Mouse (Mus musculus) embryo, embryonic 11.5 days (tissue): ENCODE data around the gene Slc38a3.

Experiments
- DNase-seq: peaks from one replicate; pipeline ENCODE4 v3.0.0-alpha.2; 2012; ENCODE audit warnings: low read depth, low spot score

Gene Slc38a3

GRCm38 (mm10) chr9:107619546-107619879 lies 49.8 kb downstream of the Slc38a3 start:
- no peak for DNase-seq

- DNase-seq = no peak
Measured at GRCm38 (mm10) chr9:107618778-107619545, 50.4 kb downstream of the Slc38a3 start.

DNA sequence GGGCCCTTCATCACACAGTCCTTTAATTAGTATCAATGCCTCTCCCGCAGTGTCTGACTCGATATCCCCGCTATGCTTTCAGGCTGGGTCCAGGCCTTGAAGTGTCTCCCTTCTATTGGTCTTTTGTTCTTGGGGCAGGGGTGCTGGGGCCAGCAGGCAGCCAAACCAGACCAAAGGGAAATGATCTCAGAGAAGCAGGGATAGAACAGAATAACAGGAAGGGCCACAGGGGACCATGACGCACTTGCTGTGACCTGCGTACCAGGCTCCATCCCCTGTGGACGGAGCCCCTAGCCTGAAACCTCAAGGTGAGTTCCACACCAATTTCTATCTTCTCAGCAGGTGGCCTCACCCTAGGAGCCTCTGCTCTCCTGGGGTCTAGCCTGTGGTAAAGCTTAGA lies 51.2 kb downstream of the Slc38a3 start:
- no peak for DNase-seq

DNA sequence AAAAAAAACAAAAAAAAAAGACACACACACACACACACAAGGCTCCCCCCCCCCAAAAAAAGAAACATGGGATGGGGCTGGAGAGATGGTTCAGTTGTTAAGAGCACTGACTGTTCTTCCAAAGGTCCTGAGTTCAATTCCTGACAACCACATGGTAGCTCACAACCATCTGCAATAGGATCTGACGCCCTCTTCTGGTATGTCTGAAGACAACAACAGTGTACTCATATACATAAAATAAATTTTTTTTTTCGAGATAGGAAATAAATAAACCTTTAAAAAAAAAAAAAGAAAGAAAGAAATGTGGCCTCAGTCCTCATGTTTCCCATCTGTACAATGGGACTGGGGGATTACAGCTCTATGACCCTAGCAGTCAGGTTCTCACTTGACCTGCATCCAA lies 51.9 kb downstream of the Slc38a3 start:
- no peak for DNase-seq

DNA sequence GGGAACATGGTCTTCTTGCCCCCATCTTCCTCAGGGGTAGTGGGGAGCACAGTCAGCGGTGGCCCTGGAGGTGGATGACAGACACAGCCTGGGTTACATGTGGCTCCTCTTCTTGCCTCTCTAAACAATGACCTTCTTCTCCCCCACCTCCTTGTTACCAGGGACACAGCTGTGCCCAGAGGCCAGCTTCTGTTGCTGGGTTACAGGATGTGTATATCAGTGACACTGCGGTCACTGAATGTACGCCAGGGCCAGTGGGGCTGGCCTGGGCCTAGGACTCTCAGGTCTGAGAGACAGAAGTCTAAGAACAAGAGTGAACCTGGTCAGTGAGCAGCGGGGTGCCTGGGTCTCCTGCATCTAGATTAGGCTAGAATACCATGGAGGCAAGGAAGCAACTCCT lies 54.3 kb downstream of the Slc38a3 start:
- DNase-seq = no peak

DNA sequence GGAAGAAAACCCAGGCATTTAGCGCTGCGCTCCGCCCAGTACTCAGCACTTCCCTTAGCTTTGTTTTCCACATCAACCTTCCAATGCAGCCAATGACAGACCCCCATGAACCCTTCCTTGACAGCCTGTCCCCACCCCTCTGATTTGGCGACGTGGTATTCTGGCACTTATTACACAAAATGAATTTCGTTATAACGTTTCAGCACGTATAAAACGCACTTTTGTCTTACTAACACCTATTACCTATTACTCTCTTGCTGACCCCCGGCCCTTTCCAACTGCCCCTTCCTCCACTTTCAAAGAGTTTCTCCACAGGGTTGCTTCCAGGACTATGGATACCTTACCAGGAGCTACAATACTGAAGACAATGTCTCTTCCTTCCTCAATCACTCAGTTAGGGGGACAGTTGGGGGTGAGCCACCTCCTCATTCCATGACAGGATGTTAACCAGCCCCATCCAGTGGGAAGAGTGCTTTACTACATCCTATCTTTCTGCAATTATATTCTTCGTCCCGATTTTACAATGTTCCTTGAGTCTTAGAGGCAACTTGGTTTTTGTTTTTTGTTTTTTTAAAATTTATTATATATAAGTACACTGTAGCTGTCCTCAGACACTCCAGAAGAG lies 56.3 kb downstream of the Slc38a3 start:
- no peak for DNase-seq

DNA sequence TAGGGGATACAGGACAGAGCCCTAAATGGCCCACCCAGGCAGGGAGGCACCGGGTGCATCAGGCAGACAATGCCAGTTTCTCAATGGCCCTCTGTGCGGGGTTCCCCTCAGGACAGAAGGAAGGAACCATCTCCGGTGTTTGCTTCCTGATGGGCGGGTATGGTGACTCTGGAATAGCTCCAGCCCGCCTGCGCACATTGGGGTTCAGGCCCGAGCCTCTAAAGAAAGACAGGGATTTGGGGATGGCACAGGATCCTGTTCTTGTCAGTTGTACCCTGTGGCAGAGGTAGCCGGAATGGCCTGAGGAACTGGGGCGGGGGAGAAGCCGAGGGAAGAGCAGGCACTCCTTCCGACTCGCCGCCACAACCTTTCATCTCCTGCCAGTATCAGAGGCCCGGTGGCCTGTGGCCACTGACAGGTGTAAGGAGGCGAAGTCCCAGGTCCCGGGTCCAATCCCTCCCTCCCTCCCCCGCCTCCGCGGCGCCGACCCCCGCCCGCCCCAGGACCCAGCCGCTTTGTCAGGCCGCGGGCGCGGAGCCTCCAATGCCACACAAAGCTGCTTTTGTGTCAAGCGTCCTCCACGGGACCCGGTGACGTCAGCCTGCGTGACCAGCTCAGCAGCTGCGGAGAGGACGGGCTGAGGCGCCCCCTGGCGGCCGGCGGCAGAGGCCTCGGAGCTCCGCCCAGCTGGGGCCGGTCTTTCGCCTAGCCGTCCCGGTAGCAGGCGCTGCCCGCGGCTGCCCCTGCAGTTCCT lies 57.0 kb downstream of the Slc38a3 start:
- peak; percentile 98 for DNase-seq

DNA sequence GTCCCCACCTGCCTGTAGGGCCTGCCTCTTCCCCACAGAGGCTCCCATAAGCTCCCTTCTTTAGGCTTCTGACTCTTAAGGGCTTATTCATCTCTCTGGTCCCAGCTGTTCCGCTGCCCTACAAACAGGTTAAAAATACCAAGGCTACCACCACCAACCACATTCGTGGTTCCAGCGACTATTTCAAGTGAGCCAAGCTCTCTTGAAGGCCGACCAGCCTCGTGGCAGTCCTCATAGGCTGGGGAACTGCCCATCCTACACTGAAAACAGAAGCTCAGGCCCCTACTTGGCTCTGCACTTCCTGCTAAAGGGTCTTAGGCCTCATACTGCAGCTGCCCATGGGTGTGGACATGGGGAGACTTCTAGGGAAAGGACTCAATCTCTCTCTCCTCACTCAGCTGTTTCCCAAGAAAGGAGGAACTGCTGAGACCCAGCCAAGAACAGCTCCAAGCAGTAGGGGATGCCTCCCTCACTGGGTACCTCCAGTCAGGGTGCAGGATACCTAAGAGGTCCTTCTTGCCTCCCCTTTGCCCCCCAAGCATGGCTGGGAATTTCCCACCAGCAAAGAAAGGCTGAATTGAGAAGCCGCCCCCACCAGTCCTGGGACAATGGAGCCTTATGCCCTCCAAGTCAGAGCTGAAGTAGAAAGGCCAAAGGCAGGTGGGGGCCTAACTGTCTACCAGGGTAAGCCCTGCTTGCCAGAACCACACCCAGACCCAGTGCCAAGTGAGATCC lies 57.7 kb downstream of the Slc38a3 start:
- no peak for DNase-seq

DNA sequence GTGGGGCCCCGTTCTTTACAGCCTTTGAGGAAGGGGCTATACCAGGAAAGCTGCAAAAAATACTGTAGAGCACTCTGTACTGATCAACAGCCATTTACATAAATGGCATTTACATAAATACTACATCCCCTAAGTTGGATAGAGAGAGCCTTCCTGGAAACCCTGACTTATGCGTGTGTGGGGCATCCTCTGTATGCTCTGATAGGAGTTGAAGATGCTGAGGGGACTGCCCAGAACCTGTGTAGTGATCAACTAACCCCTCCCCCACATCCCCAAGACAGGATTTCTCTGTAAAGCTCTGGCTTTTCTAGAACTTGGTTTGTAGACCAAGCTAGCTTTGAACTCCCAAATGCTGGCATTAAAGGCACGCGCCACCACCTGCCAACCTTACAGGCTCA lies 59.9 kb downstream of the Slc38a3 start:
- DNase-seq = no peak

- no peak for DNase-seq
Measured at GRCm38 (mm10) chr9:107608741-107609432, 60.4 kb downstream of the Slc38a3 start, which contains the start of gene Sema3b. Sema3b (minus strand) TSS chr9:107609229.

DNA sequence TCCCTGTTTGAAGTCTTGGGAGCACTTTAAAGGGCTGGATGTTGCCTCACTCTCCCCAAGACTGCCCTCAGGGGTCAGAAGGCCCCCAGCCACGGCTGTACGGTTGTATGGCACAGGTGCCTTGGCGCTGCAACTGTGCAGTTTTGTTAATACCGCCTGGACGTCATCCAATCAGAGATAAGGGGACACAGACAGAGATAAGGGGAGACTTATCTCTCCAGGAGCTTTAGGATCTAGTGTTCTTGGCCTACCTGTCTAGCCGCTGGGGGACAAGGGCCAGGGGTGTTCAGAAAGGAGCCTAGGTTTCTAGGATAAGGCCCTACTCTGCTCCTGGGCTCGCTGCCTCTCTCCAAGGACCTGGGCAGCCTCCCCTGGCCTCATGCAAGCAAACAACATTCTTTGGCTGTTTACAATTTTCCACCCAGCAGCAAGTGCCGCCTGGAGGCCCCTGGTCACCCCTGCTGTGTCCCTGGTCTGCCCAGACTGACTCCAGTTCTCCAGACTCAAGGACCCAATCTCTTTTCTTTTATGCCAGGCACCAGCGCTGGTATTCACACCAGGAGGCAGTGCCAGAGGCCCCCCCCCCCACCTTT lies 61.6 kb downstream of the Slc38a3 start:
- DNase-seq = no peak

GRCm38 (mm10) chr9:107607036-107607435 lies 62.3 kb downstream of the Slc38a3 start:
- DNase-seq = no peak

DNA sequence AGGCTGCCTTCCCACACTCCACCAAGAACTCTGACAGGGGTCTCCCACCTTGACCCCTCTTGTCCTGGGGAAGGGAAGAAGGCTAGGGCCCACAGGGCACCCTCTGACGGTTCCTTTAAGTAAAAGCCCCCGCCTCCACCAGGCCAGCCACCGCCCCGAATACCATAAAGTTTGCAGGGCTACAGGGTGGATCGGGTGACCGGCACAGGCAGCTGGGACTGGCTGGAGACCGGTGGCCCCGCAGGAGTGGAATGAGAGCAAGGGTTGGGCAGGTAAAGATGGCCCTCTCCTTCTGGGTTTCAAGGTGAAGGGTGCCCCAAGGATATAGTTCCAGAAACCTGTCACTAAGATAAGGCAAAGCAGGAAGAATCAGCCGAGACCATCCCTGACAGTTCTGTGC lies 62.7 kb downstream of the Slc38a3 start:
- no peak for DNase-seq

- DNase-seq = no peak
Measured at GRCm38 (mm10) chr9:107605041-107605661, 64.2 kb downstream of the Slc38a3 start.

DNA sequence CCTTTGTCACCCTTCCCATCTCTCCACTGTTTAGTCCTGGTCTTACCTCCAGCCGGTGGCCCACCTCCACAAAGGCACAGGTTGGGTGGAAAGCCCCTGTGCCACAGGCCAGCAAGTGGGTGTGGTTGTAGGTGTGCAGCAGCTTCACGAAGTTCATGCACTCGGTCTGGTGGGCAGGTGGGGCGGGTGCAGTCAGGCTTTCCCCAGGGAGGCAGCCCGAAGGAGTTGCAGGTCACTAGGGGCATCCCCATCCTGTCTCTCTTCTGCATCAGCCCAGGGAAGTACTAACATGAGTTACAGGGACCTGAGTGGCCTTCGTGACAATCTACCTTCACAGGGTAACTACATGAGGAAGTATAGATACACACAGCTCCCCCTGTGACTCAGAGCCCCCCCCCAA lies 66.1 kb downstream of the Slc38a3 start:
- no peak for DNase-seq

DNA sequence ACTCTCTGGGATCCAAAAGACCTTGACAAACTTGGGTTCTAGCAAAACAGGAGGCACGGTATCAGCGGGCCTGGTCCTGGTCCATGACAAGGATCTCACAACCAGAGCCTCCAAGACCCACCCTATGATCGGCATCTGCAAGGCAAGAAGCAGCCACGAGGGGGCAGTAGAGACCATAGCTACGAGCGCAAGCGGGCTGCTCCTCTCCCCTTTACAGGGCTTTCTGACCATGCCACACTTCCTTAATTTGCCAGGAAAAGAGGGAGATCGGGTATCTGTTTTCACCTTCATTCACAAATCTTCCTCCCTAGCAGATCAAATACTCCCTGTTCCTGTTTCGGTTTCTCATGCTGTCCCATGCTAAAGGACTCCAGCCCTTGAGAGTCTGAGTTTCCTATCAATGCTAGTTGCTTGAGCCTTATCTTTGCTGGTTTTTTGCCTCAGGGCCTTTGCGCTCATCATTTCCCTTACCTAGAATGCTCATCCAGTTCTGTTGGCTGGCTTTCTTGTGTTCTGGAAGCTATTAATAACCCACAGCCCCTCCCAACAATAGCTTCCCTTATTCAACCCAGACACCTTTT lies 67.2 kb downstream of the Slc38a3 start:
- peak; percentile 84 for DNase-seq

- no peak for DNase-seq
Measured at GRCm38 (mm10) chr9:107601275-107601674, 68.1 kb downstream of the Slc38a3 start.

DNA sequence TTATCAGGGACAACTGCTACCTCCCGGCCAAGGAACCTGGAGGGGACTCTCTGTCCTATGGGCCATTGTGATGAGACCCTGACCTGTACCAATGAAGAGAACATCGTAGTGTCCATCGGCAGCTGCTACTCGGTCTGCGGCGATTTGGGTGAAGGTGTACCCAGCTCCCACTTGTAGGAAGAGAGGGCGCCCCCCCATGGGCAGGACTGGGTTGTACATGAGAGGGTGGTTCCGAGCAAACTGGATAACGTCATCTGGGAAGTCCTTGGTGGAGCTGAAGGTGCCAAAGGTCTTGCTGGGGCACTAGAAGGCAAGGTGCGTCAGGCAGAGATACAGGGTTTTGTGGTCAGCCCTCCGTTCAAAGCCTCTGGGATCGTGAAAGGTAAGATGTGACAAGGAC lies 68.6 kb downstream of the Slc38a3 start:
- DNase-seq = no peak
